Mouse (Mus musculus): ENCODE measurements around the gene Dlg2. TPM values are rescaled to one million over a fixed set of nuclear protein-coding genes. Genes with fewer than 3 reads are reported as not detected.

Gene Dlg2
- polyA plus RNA-seq, 1 experiment from 2014 or later = 8.1 TPM

GRCm38 (mm10) chr7:91414749-91415148 lies 938.3 kb downstream of the Dlg2 start:
- H3K27me3 ChIP-seq (replicated peaks) = no peaks in the 10 kb centered on the region
- 86% methylated on average over 2 of the region's 2 CpGs for WGBS
- no peaks in the 10 kb centered on the region for H3K36me3 ChIP-seq
- no peak overlapping the region for H3K9ac ChIP-seq
- no peaks in the 10 kb centered on the region for H3K9me3 ChIP-seq
- H3K4me2 ChIP-seq (replicated peaks) = no peak overlapping the region
- ATAC-seq (ENCODE audit: low FRiP score, low read depth) = no peak
- H3K4me3 ChIP-seq = no peak overlapping the region
- H3K27ac ChIP-seq = no peak overlapping the region
- no peaks in the 10 kb centered on the region for H3K4me1 ChIP-seq

DNA sequence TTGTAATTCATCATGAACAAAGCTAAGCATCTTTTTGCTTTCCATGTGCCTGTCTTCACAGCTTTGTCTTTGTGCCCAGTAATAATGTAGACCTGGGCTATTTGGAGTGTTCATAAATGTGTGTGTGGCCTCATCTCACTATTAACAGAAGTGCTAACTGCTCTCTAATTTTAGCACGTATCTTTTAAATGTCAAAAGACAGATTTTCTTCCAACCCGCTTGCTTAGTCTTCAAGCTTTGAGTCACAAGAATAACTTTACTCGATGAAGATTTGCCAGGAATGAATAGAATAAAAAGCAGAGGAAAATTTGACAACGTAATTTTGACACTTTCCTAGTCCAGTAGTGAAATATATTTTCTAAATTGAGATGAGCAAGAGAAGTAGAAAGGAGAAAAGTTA lies 943.7 kb downstream of the Dlg2 start:
- no peak overlapping the region for H3K4me2 ChIP-seq (replicated peaks)
- H3K4me3 ChIP-seq = no peak overlapping the region
- no peak for ATAC-seq (ENCODE audit: low FRiP score, low read depth)
- 91% methylated on average over 4 of the region's 4 CpGs for WGBS
- no peaks in the 10 kb centered on the region for H3K9me3 ChIP-seq
- no peaks in the 10 kb centered on the region for H3K36me3 ChIP-seq
- no peak overlapping the region for H3K27ac ChIP-seq
- no peak overlapping the region for H3K9ac ChIP-seq
- no peaks in the 10 kb centered on the region for H3K27me3 ChIP-seq (replicated peaks)
- no peaks in the 10 kb centered on the region for H3K4me1 ChIP-seq

- no peaks in the 10 kb centered on the region for H3K4me1 ChIP-seq
- WGBS = 87% methylated on average over 4 of the region's 4 CpGs
- no peak for ATAC-seq (ENCODE audit: low FRiP score, low read depth)
Measured at GRCm38 (mm10) chr7:91423784-91424183, 947.3 kb downstream of the Dlg2 start.

GRCm38 (mm10) chr7:91429712-91430275 lies 953.3 kb downstream of the Dlg2 start:
- H3K4me2 ChIP-seq (replicated peaks) = no peak overlapping the region
- no peak for ATAC-seq (ENCODE audit: low FRiP score, low read depth)
- 74% methylated on average over 5 of the region's 5 CpGs for WGBS

More at GRCm38 (mm10) chr7:91423784-91424183, 947.3 kb downstream of the Dlg2 start:
- no peaks in the 10 kb centered on the region for H3K9me3 ChIP-seq
- H3K4me3 ChIP-seq = no peak overlapping the region
- no peaks in the 10 kb centered on the region for H3K36me3 ChIP-seq
- no peak overlapping the region for H3K27ac ChIP-seq
- no peaks in the 10 kb centered on the region for H3K27me3 ChIP-seq (replicated peaks)
- H3K9ac ChIP-seq = no peak overlapping the region
- H3K4me2 ChIP-seq (replicated peaks) = no peak overlapping the region

DNA sequence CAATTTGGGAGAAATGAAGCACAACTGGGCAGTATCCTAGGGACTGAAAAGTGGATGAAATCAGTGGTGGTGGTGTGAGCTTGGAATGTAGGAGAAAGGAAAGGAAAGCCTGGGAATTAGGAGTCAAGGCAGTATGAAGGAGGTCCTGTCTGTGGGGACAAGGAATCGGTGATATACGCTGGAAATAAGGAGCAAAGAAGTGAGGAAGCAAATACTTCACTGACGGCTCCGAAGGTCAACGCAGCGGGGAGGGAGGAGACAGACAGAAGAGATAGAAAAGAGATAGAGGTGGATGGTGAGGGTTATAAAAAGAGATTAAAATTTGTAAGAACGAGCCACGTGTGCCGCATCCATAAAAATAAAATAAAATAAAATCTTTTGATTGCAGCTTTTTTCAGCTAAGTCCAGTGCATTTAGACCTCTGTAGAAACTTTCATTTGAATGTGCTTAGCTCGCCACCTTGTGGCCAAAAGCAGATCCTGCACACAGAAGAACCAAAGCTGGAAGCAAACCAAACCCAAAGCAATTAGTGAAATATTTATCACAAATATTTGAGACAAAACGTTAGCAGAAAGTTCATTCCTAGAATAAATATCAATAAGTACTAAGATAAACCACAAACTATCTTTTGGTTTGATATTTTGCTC lies 955.2 kb downstream of the Dlg2 start:
- Histone ChIP-seq H3K4me1 (no peaks in the 10 kb centered on the region), H3K27me3 (replicated peaks) (no peaks in the 10 kb centered on the region), H3K4me3 (no peak overlapping the region), H3K27ac (no peak overlapping the region), H3K36me3 (no peaks in the 10 kb centered on the region), H3K9ac (no peak overlapping the region), H3K9me3 (no peaks in the 10 kb centered on the region), H3K4me2 (replicated peaks) (no peak overlapping the region)
- 47% methylated on average over 11 of the region's 11 CpGs for WGBS
- peak; percentile 54 for ATAC-seq (ENCODE audit: low FRiP score, low read depth)

More at GRCm38 (mm10) chr7:91429712-91430275, 953.3 kb downstream of the Dlg2 start:
- no peaks in the 10 kb centered on the region for H3K36me3 ChIP-seq
- H3K9ac ChIP-seq = no peak overlapping the region
- H3K4me1 ChIP-seq = no peaks in the 10 kb centered on the region
- no peak overlapping the region for H3K27ac ChIP-seq
- no peak overlapping the region for H3K4me3 ChIP-seq
- no peaks in the 10 kb centered on the region for H3K27me3 ChIP-seq (replicated peaks)
- H3K9me3 ChIP-seq = no peaks in the 10 kb centered on the region

GRCm38 (mm10) chr7:91432563-91432962 lies 956.1 kb downstream of the Dlg2 start:
- Histone ChIP-seq H3K4me1 (no peaks in the 10 kb centered on the region), H3K4me2 (replicated peaks) (no peak overlapping the region), H3K4me3 (no peak overlapping the region), H3K27me3 (replicated peaks) (no peaks in the 10 kb centered on the region), H3K9me3 (no peaks in the 10 kb centered on the region), H3K36me3 (no peaks in the 10 kb centered on the region), H3K27ac (no peak overlapping the region), H3K9ac (no peak overlapping the region)
- no peak for ATAC-seq (ENCODE audit: low FRiP score, low read depth)
- 94% methylated on average over 4 of the region's 4 CpGs for WGBS

DNA sequence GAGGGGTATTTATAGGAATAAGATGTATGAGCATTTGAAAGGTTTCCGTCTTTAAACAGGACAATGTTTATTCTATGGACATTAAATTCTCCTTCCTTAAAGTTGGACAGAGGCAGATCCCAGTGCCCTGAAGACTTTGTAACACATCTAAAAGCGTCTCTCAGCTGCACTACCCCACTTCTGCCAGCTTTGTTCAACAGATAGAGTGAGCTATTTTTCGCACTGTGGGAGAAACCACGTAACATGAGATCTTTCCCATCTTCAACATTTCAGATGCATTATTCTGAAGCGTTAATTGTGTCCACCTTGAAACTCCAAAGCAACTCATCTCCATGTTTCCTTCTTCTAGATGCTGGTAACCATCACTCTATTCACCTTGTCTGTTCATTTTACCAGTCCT lies 958.3 kb downstream of the Dlg2 start:
- Histone ChIP-seq H3K4me3 (no peak overlapping the region), H3K9me3 (no peaks in the 10 kb centered on the region), H3K27ac (no peak overlapping the region), H3K4me1 (no peaks in the 10 kb centered on the region), H3K9ac (no peak overlapping the region), H3K4me2 (replicated peaks) (no peak overlapping the region), H3K27me3 (replicated peaks) (no peaks in the 10 kb centered on the region), H3K36me3 (no peaks in the 10 kb centered on the region)
- no peak for ATAC-seq (ENCODE audit: low FRiP score, low read depth)
- WGBS = 87% methylated on average over 5 of the region's 5 CpGs

DNA sequence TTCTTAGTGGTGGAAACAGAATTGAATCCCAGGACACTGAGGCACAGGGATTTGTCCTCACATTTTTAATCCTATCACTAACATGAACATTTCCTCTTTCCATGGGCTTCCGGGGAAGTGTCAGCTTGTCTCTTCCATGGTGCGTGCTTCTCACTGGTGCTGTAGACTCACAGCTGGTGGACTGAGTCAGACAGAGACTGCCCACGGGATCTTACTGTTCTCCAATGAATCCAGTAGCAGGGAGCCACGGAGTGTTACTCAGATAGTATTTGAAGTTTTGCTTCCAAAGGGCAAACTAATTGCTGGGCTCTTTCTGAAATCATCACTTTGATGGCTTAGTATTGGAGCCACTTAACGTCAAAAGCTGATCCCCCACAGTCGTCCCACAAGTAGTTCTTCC lies 963.9 kb downstream of the Dlg2 start:
- ATAC-seq (ENCODE audit: low FRiP score, low read depth) = no peak
- WGBS = 86% methylated on average over 6 of the region's 6 CpGs

GRCm38 (mm10) chr7:91442447-91443376 lies 966.2 kb downstream of the Dlg2 start:
- Histone ChIP-seq H3K4me2 (replicated peaks) (no peak overlapping the region), H3K4me3 (no peak overlapping the region), H3K27ac (no peak overlapping the region), H3K4me1 (no peaks in the 10 kb centered on the region), H3K9ac (no peak overlapping the region), H3K9me3 (no peaks in the 10 kb centered on the region), H3K36me3 (no peaks in the 10 kb centered on the region), H3K27me3 (replicated peaks) (no peaks in the 10 kb centered on the region)
- ATAC-seq (ENCODE audit: low FRiP score, low read depth) = peak; percentile 63
- 60% methylated on average over 11 of the region's 11 CpGs for WGBS

More for the DNA sequence above, 963.9 kb downstream of the Dlg2 start:
- Histone ChIP-seq H3K27me3 (replicated peaks) (no peaks in the 10 kb centered on the region), H3K9me3 (no peaks in the 10 kb centered on the region), H3K36me3 (no peaks in the 10 kb centered on the region), H3K4me3 (no peak overlapping the region), H3K9ac (no peak overlapping the region), H3K4me1 (no peaks in the 10 kb centered on the region), H3K4me2 (replicated peaks) (no peak overlapping the region), H3K27ac (no peak overlapping the region)

- H3K9ac ChIP-seq = no peak overlapping the region
Measured at GRCm38 (mm10) chr7:91443377-91443714, 966.9 kb downstream of the Dlg2 start.

DNA sequence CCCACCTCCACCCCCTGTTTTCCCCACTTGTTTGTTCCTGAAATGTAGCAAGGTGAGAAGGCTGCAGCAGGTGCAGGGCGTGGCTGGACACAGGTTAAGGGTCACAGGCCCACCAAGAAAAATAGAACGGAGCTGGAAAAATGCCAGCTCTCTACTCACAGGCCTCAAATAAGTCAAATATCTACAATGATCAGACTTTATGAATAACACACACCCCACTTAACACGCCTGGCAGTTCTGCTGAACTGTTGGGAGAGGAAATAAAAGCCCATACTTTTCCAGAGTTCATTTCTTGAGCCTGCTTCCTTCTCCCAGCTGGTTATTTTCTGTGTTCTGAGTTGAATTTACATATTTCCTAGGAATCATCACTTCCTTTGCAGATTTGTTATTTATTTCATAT lies 967.4 kb downstream of the Dlg2 start:
- Histone ChIP-seq H3K9me3 (no peaks in the 10 kb centered on the region), H3K4me2 (replicated peaks) (no peak overlapping the region), H3K27ac (no peak overlapping the region), H3K4me3 (no peak overlapping the region), H3K36me3 (no peaks in the 10 kb centered on the region), H3K4me1 (no peaks in the 10 kb centered on the region), H3K27me3 (replicated peaks) (no peaks in the 10 kb centered on the region), H3K9ac (no peak overlapping the region)
- 89% methylated on average over 3 of the region's 3 CpGs for WGBS
- ATAC-seq (ENCODE audit: low FRiP score, low read depth) = no peak

More at GRCm38 (mm10) chr7:91443377-91443714, 966.9 kb downstream of the Dlg2 start:
- 0 out of 2 replicates have a peak, but pooled peaks have one; percentile 36 for ATAC-seq (ENCODE audit: low FRiP score, low read depth)
- H3K36me3 ChIP-seq = no peaks in the 10 kb centered on the region
- H3K4me3 ChIP-seq = no peak overlapping the region
- no peak overlapping the region for H3K4me2 ChIP-seq (replicated peaks)
- no peaks in the 10 kb centered on the region for H3K27me3 ChIP-seq (replicated peaks)
- WGBS = 73% methylated on average over 5 of the region's 5 CpGs
- no peaks in the 10 kb centered on the region for H3K4me1 ChIP-seq
- no peaks in the 10 kb centered on the region for H3K9me3 ChIP-seq
- H3K27ac ChIP-seq = no peak overlapping the region

DNA sequence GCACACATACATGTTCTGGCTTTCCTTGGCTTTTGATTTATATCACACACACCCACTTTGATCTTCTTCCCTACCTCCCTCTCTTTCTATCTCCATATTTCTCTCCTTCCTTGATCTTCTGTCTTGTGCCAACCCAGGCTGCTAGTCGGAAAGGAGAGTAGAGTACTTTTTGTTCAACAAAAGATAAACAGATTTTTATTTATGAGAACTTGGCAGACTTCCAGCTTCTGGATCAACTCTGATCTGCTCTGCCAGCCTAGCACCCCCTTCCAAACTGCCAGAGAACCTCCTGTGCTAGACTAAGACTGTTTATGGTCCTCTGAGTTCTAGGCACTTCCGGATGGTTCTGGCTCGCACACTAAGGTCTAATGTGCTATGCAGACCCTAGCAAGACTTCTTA lies 968.3 kb downstream of the Dlg2 start:
- 79% methylated on average over 3 of the region's 3 CpGs for WGBS
- Histone ChIP-seq H3K4me2 (replicated peaks) (no peak overlapping the region), H3K27me3 (replicated peaks) (no peaks in the 10 kb centered on the region), H3K9ac (no peak overlapping the region), H3K27ac (no peak overlapping the region), H3K4me3 (no peak overlapping the region), H3K36me3 (no peaks in the 10 kb centered on the region), H3K4me1 (no peaks in the 10 kb centered on the region), H3K9me3 (no peaks in the 10 kb centered on the region)
- ATAC-seq (ENCODE audit: low FRiP score, low read depth) = no peak

Data from neural tube, embryonic 12.5 days (tissue).